Mouse (Mus musculus): Measurements from ENCODE around the gene Map3k12. TPM values are rescaled to one million over a fixed set of nuclear protein-coding genes. Genes with fewer than 3 reads are reported as not detected.

Map3k12 gene
- polyA plus RNA-seq, 1 experiment from 2014 or later = 13.0 TPM

GRCm38 (mm10) chr15:102511285-102511833 lies 5.5 kb downstream of the Map3k12 start:
- Histone ChIP-seq H3K4me1 (ENCODE audit: control insufficient read depth, insufficient read depth, low read length) (peaks cover 28% of the 10 kb centered on the region), H3K9me3 (ENCODE audit: control insufficient read depth, low read length) (no peaks in the 10 kb centered on the region), H3K4me2 (ENCODE audit: low read depth, low read length) (peak overlapping the region; percentile 86), H3K27ac (replicated peaks; ENCODE audit: low read depth, low read length) (peak overlapping the region; percentile 89), H3K9ac (ENCODE audit: low read depth, low read length) (peak overlapping the region; percentile 70), H3K36me3 (ENCODE audit: control insufficient read depth, insufficient read depth, low read length) (peaks cover 9% of the 10 kb centered on the region; the same call in 1 of the 2 replicates), H3K4me3 (ENCODE audit: low read depth, low read length) (peak overlapping the region; percentile 68), H3K27me3 (replicated peaks; ENCODE audit: control insufficient read depth, insufficient read depth, low read length) (no peaks in the 10 kb centered on the region)
- no peak for ATAC-seq (ENCODE audit: low read depth)
- 6% methylated on average over 5 of the region's 6 CpGs for WGBS
- no peak for DNase-seq (ENCODE audit: low spot score)

- Histone ChIP-seq H3K9me3 (ENCODE audit: control insufficient read depth, low read length) (no peaks in the 10 kb centered on the region), H3K4me1 (ENCODE audit: control insufficient read depth, insufficient read depth, low read length) (peaks cover 23% of the 10 kb centered on the region), H3K27ac (replicated peaks; ENCODE audit: low read depth, low read length) (peak overlapping the region; percentile 89), H3K9ac (ENCODE audit: low read depth, low read length) (peak overlapping the region; percentile 70), H3K4me3 (ENCODE audit: low read depth, low read length) (peak overlapping the region; percentile 68), H3K27me3 (replicated peaks; ENCODE audit: control insufficient read depth, insufficient read depth, low read length) (no peaks in the 10 kb centered on the region), H3K36me3 (ENCODE audit: control insufficient read depth, insufficient read depth, low read length) (peaks cover 12% of the 10 kb centered on the region; the same call in 1 of the 2 replicates), H3K4me2 (ENCODE audit: low read depth, low read length) (peak overlapping the region; percentile 86)
- peak; percentile 96 for DNase-seq (ENCODE audit: low spot score)
- 2% methylated on average over 28 of the region's 34 CpGs for WGBS
- ATAC-seq (ENCODE audit: low read depth) = peak; percentile 94
Measured at GRCm38 (mm10) chr15:102510590-102511284, 6.1 kb downstream of the Map3k12 start.

GRCm38 (mm10) chr15:102510110-102510509 lies 6.8 kb downstream of the Map3k12 start:
- Histone ChIP-seq H3K9ac (ENCODE audit: low read depth, low read length) (peak overlapping the region; percentile 70), H3K27ac (replicated peaks; ENCODE audit: low read depth, low read length) (peak overlapping the region; percentile 89), H3K4me2 (ENCODE audit: low read depth, low read length) (peak overlapping the region; percentile 86), H3K36me3 (ENCODE audit: control insufficient read depth, insufficient read depth, low read length) (peaks cover 14% of the 10 kb centered on the region; the same call in 1 of the 2 replicates), H3K27me3 (replicated peaks; ENCODE audit: control insufficient read depth, insufficient read depth, low read length) (no peaks in the 10 kb centered on the region), H3K9me3 (ENCODE audit: control insufficient read depth, low read length) (no peaks in the 10 kb centered on the region), H3K4me1 (ENCODE audit: control insufficient read depth, insufficient read depth, low read length) (peaks cover 18% of the 10 kb centered on the region), H3K4me3 (ENCODE audit: low read depth, low read length) (peak overlapping the region; percentile 68)
- ATAC-seq (ENCODE audit: low read depth) = peak; percentile 64
- DNase-seq (ENCODE audit: low spot score) = peak; percentile 53
- WGBS = 5% methylated on average over 9 of the region's 9 CpGs

GRCm38 (mm10) chr15:102508336-102508735 lies 8.5 kb downstream of the Map3k12 start:
- WGBS = 79% methylated on average over 3 of the region's 3 CpGs
- Histone ChIP-seq H3K4me3 (ENCODE audit: low read depth, low read length) (no peak overlapping the region), H3K27ac (replicated peaks; ENCODE audit: low read depth, low read length) (no peak overlapping the region), H3K4me2 (ENCODE audit: low read depth, low read length) (no peak overlapping the region), H3K4me1 (ENCODE audit: control insufficient read depth, insufficient read depth, low read length) (peaks cover 18% of the 10 kb centered on the region), H3K27me3 (replicated peaks; ENCODE audit: control insufficient read depth, insufficient read depth, low read length) (no peaks in the 10 kb centered on the region), H3K36me3 (ENCODE audit: control insufficient read depth, insufficient read depth, low read length) (peaks cover 32% of the 10 kb centered on the region), H3K9ac (ENCODE audit: low read depth, low read length) (no peak overlapping the region), H3K9me3 (ENCODE audit: control insufficient read depth, low read length) (no peaks in the 10 kb centered on the region)
- no peak for ATAC-seq (ENCODE audit: low read depth)
- DNase-seq (ENCODE audit: low spot score) = no peak

- Histone ChIP-seq H3K4me3 (ENCODE audit: low read depth, low read length) (no peak overlapping the region), H3K27me3 (replicated peaks; ENCODE audit: control insufficient read depth, insufficient read depth, low read length) (no peaks in the 10 kb centered on the region), H3K9ac (ENCODE audit: low read depth, low read length) (no peak overlapping the region), H3K36me3 (ENCODE audit: control insufficient read depth, insufficient read depth, low read length) (peaks cover 40% of the 10 kb centered on the region), H3K4me2 (ENCODE audit: low read depth, low read length) (no peak overlapping the region), H3K9me3 (ENCODE audit: control insufficient read depth, low read length) (no peaks in the 10 kb centered on the region), H3K27ac (replicated peaks; ENCODE audit: low read depth, low read length) (no peak overlapping the region), H3K4me1 (ENCODE audit: control insufficient read depth, insufficient read depth, low read length) (peaks cover 18% of the 10 kb centered on the region)
- DNase-seq (ENCODE audit: low spot score) = no peak
- ATAC-seq (ENCODE audit: low read depth) = no peak
Measured at GRCm38 (mm10) chr15:102507561-102507960, 9.3 kb downstream of the Map3k12 start.

- Histone ChIP-seq H3K9ac (ENCODE audit: low read depth, low read length) (no peak overlapping the region), H3K9me3 (ENCODE audit: control insufficient read depth, low read length) (no peaks in the 10 kb centered on the region), H3K27me3 (replicated peaks; ENCODE audit: control insufficient read depth, insufficient read depth, low read length) (no peaks in the 10 kb centered on the region), H3K4me2 (ENCODE audit: low read depth, low read length) (no peak overlapping the region), H3K36me3 (ENCODE audit: control insufficient read depth, insufficient read depth, low read length) (peaks cover 46% of the 10 kb centered on the region), H3K4me1 (ENCODE audit: control insufficient read depth, insufficient read depth, low read length) (peaks cover 15% of the 10 kb centered on the region), H3K4me3 (ENCODE audit: low read depth, low read length) (no peak overlapping the region), H3K27ac (replicated peaks; ENCODE audit: low read depth, low read length) (no peak overlapping the region; the same call in 1 of the 2 replicates)
- WGBS = 100% methylated on average over 1 of the region's 1 CpGs
- no peak for DNase-seq (ENCODE audit: low spot score)
- ATAC-seq (ENCODE audit: low read depth) = no peak
Measured at GRCm38 (mm10) chr15:102506864-102507263, 10.0 kb downstream of the Map3k12 start.

- H3K27ac ChIP-seq (replicated peaks; ENCODE audit: low read depth, low read length) = no peak overlapping the region; the same call in 1 of the 2 replicates
- H3K36me3 ChIP-seq (ENCODE audit: control insufficient read depth, insufficient read depth, low read length) = peaks cover 51% of the 10 kb centered on the region
- no peak overlapping the region for H3K4me3 ChIP-seq (ENCODE audit: low read depth, low read length)
- no peak overlapping the region for H3K9ac ChIP-seq (ENCODE audit: low read depth, low read length)
- no peak for ATAC-seq (ENCODE audit: low read depth)
- no peaks in the 10 kb centered on the region for H3K9me3 ChIP-seq (ENCODE audit: control insufficient read depth, low read length)
- H3K27me3 ChIP-seq (replicated peaks; ENCODE audit: control insufficient read depth, insufficient read depth, low read length) = no peaks in the 10 kb centered on the region
- H3K4me2 ChIP-seq (ENCODE audit: low read depth, low read length) = no peak overlapping the region
- peaks cover 11% of the 10 kb centered on the region for H3K4me1 ChIP-seq (ENCODE audit: control insufficient read depth, insufficient read depth, low read length)
- 44% methylated on average over 2 of the region's 2 CpGs for WGBS
- no peak for DNase-seq (ENCODE audit: low spot score)
Measured at GRCm38 (mm10) chr15:102506464-102506830, 10.4 kb downstream of the Map3k12 start.

GRCm38 (mm10) chr15:102505770-102506463 lies 10.9 kb downstream of the Map3k12 start:
- no peak overlapping the region for H3K4me3 ChIP-seq (ENCODE audit: low read depth, low read length)
- H3K4me1 ChIP-seq (ENCODE audit: control insufficient read depth, insufficient read depth, low read length) = peaks cover 6% of the 10 kb centered on the region
- no peak for DNase-seq (ENCODE audit: low spot score)
- H3K4me2 ChIP-seq (ENCODE audit: low read depth, low read length) = no peak overlapping the region
- peaks cover 56% of the 10 kb centered on the region for H3K36me3 ChIP-seq (ENCODE audit: control insufficient read depth, insufficient read depth, low read length)
- ATAC-seq (ENCODE audit: low read depth) = no peak
- no peaks in the 10 kb centered on the region for H3K9me3 ChIP-seq (ENCODE audit: control insufficient read depth, low read length)
- no peak overlapping the region for H3K9ac ChIP-seq (ENCODE audit: low read depth, low read length)
- no peak overlapping the region for H3K27ac ChIP-seq (replicated peaks; ENCODE audit: low read depth, low read length)
- H3K27me3 ChIP-seq (replicated peaks; ENCODE audit: control insufficient read depth, insufficient read depth, low read length) = no peaks in the 10 kb centered on the region
- WGBS = 80% methylated on average over 9 of the region's 9 CpGs

Measured in embryonic facial prominence, embryonic 14.5 days (tissue).